Mouse (Mus musculus): ENCODE results near the gene Emilin2.

DNA sequence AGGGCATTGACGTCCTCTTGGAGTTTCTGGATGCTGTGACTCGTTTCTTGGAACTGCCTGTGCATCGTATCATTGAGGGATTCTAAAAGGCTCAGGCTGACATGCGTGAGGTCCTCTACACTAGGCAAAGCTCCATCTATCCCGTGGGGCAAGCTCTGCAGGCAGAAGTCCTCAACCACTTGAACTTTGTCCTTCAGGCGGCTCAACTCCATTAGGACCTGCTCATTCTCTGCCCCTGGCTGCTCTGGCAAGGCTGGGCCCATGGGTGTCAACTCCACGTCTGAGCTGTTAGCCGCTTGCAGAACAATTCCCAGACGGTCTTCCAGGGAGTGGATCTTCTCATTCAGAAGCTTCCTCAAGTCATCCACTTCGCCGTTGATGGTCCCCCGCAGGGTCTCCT, 37.9 kb downstream of the Emilin2 start:
- TF ChIP-seq CTCF (IDR thresholded peaks at IDR 0.05; ENCODE audit: low read depth) (no peak), EP300 (IDR thresholded peaks at IDR 0.05; ENCODE audit: low read depth) (no peak)

Data from liver, postnatal 0 days (tissue).